Mouse (Mus musculus) forebrain, embryonic 10.5 days (tissue): ENCODE results near the gene Ctso. TPM values are rescaled to one million over a fixed set of nuclear protein-coding genes. Genes with fewer than 3 reads are reported as not detected.

Experiments
- DNase-seq: peaks from one replicate; pipeline ENCODE4 v3.0.0-alpha.2; 2017; ENCODE audit warnings: low spot score; ENCODE audit errors: extremely low spot score
- H3K27ac ChIP-seq: fragments of 300-500 bp; sonication (generic); 2 replicates; pipeline ENCODE4 v1.5.1; 2016; ENCODE audit warnings: mild to moderate bottlenecking
- H3K27me3 ChIP-seq: fragments of 300-500 bp; sonication (generic); 2 replicates; pipeline ENCODE4 v1.6.1; 2016; ENCODE audit warnings: mild to moderate bottlenecking; ENCODE audit not compliant: poor library complexity, severe bottlenecking
- H3K36me3 ChIP-seq: fragments of 300-500 bp; sonication (generic); replicated peaks from 2 replicates; pipeline ENCODE4 v1.6.1; 2016; ENCODE audit warnings: mild to moderate bottlenecking, moderate library complexity
- H3K4me1 ChIP-seq: fragments of 300-500 bp; sonication (generic); 2 replicates; pipeline ENCODE4 v1.6.1; 2016
- H3K4me3 ChIP-seq: fragments of 300-500 bp; sonication (generic); 2 replicates; pipeline ENCODE4 v1.5.1; 2016; ENCODE audit warnings: mild to moderate bottlenecking, moderate library complexity
- H3K9me3 ChIP-seq: fragments of 300-500 bp; sonication (generic); 2 replicates; pipeline ENCODE4 v1.6.1; 2016; ENCODE audit warnings: mild to moderate bottlenecking, moderate library complexity
- WGBS: fragments of 180-500 bp; shearing (Covaris S2); methylation state at CpG from one replicate; pipeline ENCODE4 v1.1.7; 2016; 5-methylcytosine and 5-hydroxymethylcytosine counted together
- polyA plus RNA-seq: library from polyadenylated mRNA; unstranded; fragments of >200 nt; fragmentation: Nextera tagmentation; extraction: Ambion mirVana; gene quantifications from 2 replicates; pipeline ENCODE4 v1.2.1, GENCODE M21; 2016

The Ctso gene
- polyA plus RNA-seq: 3.0 and 3.3 TPM in 2 replicates

DNA sequence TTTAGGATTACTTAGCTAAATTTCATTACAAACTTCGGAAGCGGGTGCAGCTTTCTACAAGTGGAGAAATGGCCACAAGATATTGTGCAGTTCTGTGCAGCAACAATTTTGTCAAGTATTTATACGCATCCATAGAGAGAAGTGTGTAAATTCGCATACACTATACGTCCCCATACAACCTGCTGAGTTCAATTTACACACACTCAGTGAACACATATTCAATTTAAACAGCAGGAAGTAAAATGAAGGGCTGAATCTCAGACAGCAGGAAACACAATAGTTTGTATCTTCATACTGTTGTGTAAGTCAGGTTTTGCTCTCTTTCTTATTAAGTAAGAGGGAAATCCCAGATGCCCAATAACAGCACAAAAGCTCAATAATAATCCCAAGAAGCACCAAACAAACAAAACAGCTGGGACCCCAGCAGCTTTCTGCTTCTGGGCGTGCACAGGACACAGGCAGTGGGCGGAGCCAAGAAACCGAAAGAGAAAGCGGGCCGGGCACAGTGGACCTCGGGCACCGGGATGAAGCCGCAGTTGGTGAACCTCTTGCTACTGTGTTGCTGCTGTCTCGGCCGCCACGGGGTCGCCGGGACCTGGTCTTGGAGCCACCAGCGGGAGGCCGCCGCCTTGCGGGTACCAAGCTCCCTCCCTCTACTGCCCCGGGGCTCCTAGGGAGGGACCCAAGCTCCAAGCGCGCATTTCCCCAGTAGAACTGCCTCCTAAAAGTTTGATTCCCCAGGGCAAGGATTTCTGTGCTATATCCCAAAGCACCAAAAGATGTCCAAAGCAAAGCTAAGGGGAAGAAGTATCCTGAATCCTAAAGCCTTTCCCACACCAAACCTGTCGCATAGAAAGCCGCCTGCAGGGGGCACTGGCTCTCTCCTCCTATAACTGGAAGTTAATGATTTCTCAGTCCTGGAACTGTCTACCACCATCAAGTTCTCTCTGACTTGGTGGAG lies at the start of gene Ctso:
Gene Ctso (plus strand): TSS at position 461 of the 961 bp plus-strand sequence.
- Histone ChIP-seq H3K36me3 (no peaks in the 10 kb centered on the region), H3K27ac (peak within 1 kb of the TSS; percentile 94), H3K9me3 (no peaks in the 10 kb centered on the region), H3K4me1 (peaks cover 16% of the 10 kb centered on the region), H3K4me3 (peak within 1 kb of the TSS; percentile 67), H3K27me3 (no peaks in the 10 kb centered on the region)
- 12% methylated on average over 27 of the region's 27 CpGs for WGBS
- peak; percentile 73 for DNase-seq

DNA sequence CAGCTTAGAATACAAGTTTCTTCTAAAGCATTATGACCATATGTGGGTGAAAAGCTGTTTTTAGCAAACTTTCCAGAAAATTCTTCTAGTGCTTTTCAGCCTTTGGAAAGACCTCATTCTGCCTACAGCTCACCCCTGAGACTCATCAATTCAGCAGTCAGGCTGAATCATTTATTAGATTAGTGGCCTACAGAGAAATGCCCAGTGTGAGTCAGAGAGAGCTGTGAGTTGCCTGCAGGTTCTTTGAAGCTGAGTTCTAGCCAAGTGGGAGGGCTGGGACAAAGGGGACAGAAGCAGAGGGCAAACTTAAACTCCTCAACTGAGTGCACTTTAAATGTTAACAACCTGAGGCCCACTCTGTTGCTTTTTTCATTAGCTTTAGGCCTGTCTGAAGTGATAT lies 48.5 kb upstream of the Ctso start:
- no peaks in the 10 kb centered on the region for H3K4me1 ChIP-seq
- H3K36me3 ChIP-seq: no peaks in the 10 kb centered on the region
- H3K9me3 ChIP-seq: no peaks in the 10 kb centered on the region
- DNase-seq: no peak
- no peak overlapping the region for H3K4me3 ChIP-seq
- H3K27ac ChIP-seq: no peak overlapping the region
- no peaks in the 10 kb centered on the region for H3K27me3 ChIP-seq

- no peak for DNase-seq
- 95% methylated on average over 2 of the region's 2 CpGs for WGBS
Observed at GRCm38 (mm10) chr3:81885566-81885965, 46.8 kb upstream of the Ctso start.

DNA sequence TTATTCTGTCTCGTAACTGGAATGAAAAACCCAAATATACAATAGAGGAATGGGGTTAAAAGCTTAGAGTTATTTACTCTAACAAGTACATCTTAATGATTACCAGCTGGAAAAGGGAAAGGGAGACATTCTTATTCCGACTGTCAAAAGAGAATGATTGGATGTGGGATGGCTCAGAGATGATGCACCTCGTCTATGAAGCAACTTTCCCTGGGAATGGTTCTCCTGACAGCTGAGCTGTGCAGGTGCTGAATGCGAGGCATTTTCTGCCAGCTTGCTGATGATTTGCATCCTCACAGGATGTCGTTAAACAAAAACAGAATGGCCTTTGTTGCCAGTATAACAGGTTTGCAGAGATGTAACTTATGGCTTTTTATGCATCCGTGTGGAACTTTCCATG lies 43.3 kb upstream of the Ctso start:
- no peak overlapping the region for H3K4me3 ChIP-seq
- H3K27ac ChIP-seq: no peak overlapping the region
- H3K36me3 ChIP-seq: no peaks in the 10 kb centered on the region
- no peaks in the 10 kb centered on the region for H3K9me3 ChIP-seq
- H3K27me3 ChIP-seq: no peaks in the 10 kb centered on the region
- no peak for DNase-seq
- WGBS: 76% methylated on average over 6 of the region's 6 CpGs
- no peaks in the 10 kb centered on the region for H3K4me1 ChIP-seq

More at GRCm38 (mm10) chr3:81885566-81885965, 46.8 kb upstream of the Ctso start:
- H3K27ac ChIP-seq: no peak overlapping the region
- no peak overlapping the region for H3K4me3 ChIP-seq
- no peaks in the 10 kb centered on the region for H3K4me1 ChIP-seq
- no peaks in the 10 kb centered on the region for H3K27me3 ChIP-seq
- H3K9me3 ChIP-seq: no peaks in the 10 kb centered on the region
- H3K36me3 ChIP-seq: no peaks in the 10 kb centered on the region

- DNase-seq: no peak
- H3K27ac ChIP-seq: no peak overlapping the region
- H3K27me3 ChIP-seq: no peaks in the 10 kb centered on the region
- H3K9me3 ChIP-seq: no peaks in the 10 kb centered on the region
- 69% methylated on average over 6 of the region's 6 CpGs for WGBS
- H3K4me3 ChIP-seq: no peak overlapping the region
- peaks cover 12% of the 10 kb centered on the region; the same call in 1 of the 2 replicates for H3K4me1 ChIP-seq
- no peaks in the 10 kb centered on the region for H3K36me3 ChIP-seq
Observed at GRCm38 (mm10) chr3:81910286-81911036, 21.9 kb upstream of the Ctso start.

DNA sequence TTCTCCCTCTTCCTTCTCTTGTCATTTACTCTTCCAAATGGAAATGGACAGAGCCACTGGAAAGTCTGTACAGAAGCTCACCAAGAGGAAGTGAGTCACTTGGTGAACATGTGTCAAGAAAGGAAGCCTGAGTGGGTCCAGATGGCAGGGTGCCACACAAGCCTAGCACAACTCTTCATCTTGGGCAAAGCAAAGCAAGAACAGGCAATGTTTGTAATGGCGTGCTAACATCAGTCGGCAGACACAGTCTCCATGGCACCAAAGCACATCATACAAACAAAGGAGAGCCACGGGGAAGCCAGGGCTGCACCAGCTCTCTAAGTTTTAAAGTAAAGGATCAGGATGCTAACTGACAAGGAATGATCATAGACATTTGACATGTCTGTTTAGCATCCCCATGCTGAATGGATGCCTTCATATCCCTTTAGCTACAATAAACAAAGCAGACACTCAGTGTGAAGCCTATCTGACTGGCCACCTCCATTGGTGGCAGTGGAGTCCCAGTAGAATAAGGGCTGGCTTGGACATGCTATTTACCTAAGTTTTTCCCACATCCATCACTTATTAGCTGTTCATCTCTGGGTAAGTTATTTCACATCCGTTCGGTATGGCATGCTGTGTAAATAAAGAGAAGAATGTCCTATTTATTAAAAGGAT lies 16.2 kb upstream of the Ctso start:
- H3K4me3 ChIP-seq: no peak overlapping the region
- no peak for DNase-seq
- H3K9me3 ChIP-seq: no peaks in the 10 kb centered on the region
- no peaks in the 10 kb centered on the region for H3K27me3 ChIP-seq
- no peak overlapping the region for H3K27ac ChIP-seq
- peaks cover 6% of the 10 kb centered on the region; the same call in 1 of the 2 replicates for H3K4me1 ChIP-seq
- 81% methylated on average over 5 of the region's 5 CpGs for WGBS
- H3K36me3 ChIP-seq: no peaks in the 10 kb centered on the region

GRCm38 (mm10) chr3:81917354-81917935 lies 15.0 kb upstream of the Ctso start:
- Histone ChIP-seq H3K36me3 (no peaks in the 10 kb centered on the region), H3K27me3 (no peaks in the 10 kb centered on the region), H3K4me3 (no peak overlapping the region), H3K27ac (no peak overlapping the region), H3K9me3 (no peaks in the 10 kb centered on the region), H3K4me1 (peaks cover 6% of the 10 kb centered on the region; the same call in 1 of the 2 replicates)
- 91% methylated on average over 3 of the region's 3 CpGs for whole genome bisulfite sequencing
- DNase-seq: no peak

GRCm38 (mm10) chr3:81918215-81918614 lies 14.2 kb upstream of the Ctso start:
- Histone ChIP-seq H3K36me3 (no peaks in the 10 kb centered on the region), H3K4me3 (no peak overlapping the region), H3K4me1 (peaks cover 6% of the 10 kb centered on the region; the same call in 1 of the 2 replicates), H3K9me3 (no peaks in the 10 kb centered on the region), H3K27ac (no peak overlapping the region), H3K27me3 (no peaks in the 10 kb centered on the region)
- DNase-seq: no peak
- WGBS: 91% methylated on average over 8 of the region's 8 CpGs

- WGBS: 44% methylated on average over 3 of the region's 3 CpGs
Observed at GRCm38 (mm10) chr3:81919681-81920080, 12.7 kb upstream of the Ctso start.

GRCm38 (mm10) chr3:81922910-81923309 lies 9.5 kb upstream of the Ctso start:
- no peak for DNase-seq
- no peak overlapping the region for H3K27ac ChIP-seq
- H3K27me3 ChIP-seq: no peaks in the 10 kb centered on the region
- H3K4me3 ChIP-seq: no peak overlapping the region
- peaks cover 12% of the 10 kb centered on the region for H3K4me1 ChIP-seq
- no peaks in the 10 kb centered on the region for H3K9me3 ChIP-seq
- no peaks in the 10 kb centered on the region for H3K36me3 ChIP-seq
- WGBS: 78% methylated on average over 4 of the region's 4 CpGs

More at GRCm38 (mm10) chr3:81919681-81920080, 12.7 kb upstream of the Ctso start:
- H3K27ac ChIP-seq: no peak overlapping the region
- H3K36me3 ChIP-seq: no peaks in the 10 kb centered on the region
- H3K4me3 ChIP-seq: no peak overlapping the region
- peaks cover 6% of the 10 kb centered on the region; the same call in 1 of the 2 replicates for H3K4me1 ChIP-seq
- no peaks in the 10 kb centered on the region for H3K9me3 ChIP-seq
- no peak for DNase-seq
- H3K27me3 ChIP-seq: no peaks in the 10 kb centered on the region

GRCm38 (mm10) chr3:81924931-81925330 lies 7.5 kb upstream of the Ctso start:
- no peak overlapping the region for H3K27ac ChIP-seq
- 2% methylated on average over 1 of the region's 1 CpGs for WGBS
- H3K36me3 ChIP-seq: no peaks in the 10 kb centered on the region
- H3K4me1 ChIP-seq: peaks cover 8% of the 10 kb centered on the region
- H3K4me3 ChIP-seq: no peak overlapping the region
- no peak for DNase-seq
- H3K27me3 ChIP-seq: no peaks in the 10 kb centered on the region
- no peaks in the 10 kb centered on the region for H3K9me3 ChIP-seq

DNA sequence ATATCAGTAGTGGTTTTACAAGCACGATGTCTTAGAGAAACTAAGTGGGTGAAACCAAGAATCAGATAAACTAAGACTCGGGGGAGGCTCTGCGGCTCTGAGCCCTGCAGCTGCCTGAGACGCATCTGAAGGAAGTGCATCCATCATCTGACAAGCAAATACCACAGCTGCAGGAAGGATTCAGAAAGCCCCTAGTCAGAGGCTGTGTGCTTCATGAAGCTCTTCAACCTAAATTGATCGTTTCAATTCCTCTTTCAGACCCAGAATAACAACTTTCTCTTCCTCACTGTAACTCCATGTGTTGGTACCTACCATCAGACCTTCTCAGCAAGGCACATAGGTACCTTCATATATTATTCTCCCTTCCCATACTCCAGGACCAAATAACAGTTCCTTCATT lies 6.5 kb upstream of the Ctso start:
- no peaks in the 10 kb centered on the region for H3K27me3 ChIP-seq
- H3K36me3 ChIP-seq: no peaks in the 10 kb centered on the region
- no peak overlapping the region for H3K27ac ChIP-seq
- WGBS: 73% methylated on average over 5 of the region's 5 CpGs
- no peaks in the 10 kb centered on the region for H3K9me3 ChIP-seq
- DNase-seq: no peak
- no peak overlapping the region for H3K4me3 ChIP-seq
- H3K4me1 ChIP-seq: peaks cover 10% of the 10 kb centered on the region
